Mouse (Mus musculus): ENCODE results near the gene Alppl2.

Alppl2 gene

DNA sequence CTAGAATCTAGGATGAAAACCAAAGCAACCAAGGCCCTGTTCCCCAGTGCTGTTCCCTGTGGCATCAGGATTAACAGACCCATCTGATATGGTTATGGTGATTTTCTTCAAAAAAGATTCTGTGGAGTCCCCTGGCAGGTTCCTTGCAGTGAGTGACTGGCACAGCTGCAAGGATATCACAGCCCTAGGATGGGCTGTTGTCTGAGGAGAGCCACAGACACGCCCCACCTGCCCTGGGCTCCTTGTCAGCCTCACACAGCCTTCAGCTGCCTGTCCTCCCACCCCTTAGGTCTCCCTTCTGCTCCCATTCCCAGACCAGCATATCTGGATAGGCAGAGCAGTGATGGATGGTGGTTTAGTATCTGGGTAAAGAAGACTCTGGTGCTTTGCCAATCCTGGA, 39.0 kb downstream of the Alppl2 start:
- DNase-seq (ENCODE audit: inconsistent ontology term), result no peak

DNA sequence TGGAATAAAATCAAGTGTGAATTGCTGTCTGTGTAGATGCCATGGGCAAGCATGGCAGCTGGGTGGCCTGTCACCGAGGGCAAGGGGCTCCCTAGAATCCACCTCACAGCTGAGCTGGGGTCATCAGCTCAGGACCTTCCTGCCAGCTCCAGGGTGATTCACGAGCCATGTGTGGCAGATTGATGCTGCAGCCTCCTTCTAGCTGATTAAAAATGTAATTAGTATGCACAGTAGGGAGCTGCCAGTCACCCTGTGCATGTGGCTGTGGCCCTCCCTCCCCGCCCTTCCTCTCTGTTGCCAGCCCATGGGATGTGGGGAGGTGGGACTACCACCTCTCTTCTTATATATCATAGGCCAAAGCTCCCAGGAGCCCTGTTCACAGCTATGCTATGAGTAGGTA, 39.7 kb downstream of the Alppl2 start:
- no peak for DNase-seq (ENCODE audit: inconsistent ontology term)

DNA sequence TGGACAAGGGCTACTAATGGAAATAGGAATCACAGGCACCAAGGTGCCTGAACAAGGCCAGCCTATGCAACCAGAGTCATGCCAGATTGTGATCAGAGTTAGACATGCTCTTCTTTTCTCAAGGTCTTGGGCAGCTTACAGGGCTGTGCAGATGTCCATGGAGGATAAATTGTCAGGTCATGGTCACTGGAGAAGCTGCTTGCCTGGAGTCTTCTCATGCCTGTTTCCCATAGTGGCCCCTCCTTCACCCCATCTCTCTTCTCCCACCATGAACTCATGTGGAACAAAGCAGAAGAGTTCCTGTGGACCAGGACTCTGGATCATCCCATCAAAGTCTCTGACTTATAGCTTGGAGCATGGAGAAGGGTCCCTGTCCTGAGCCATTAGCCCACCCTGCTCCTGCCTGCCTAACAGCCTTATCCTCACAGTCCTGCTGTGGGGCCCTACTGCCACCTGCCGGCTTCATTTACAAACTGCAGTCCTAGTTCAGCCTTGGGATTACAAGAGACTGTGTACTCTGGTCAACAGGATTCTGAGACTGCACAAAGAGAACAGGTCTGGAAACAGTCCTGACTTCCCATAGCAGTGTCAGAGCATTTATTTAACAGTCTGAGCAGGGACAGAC, 47.8 kb downstream of the Alppl2 start:
- DNase-seq (ENCODE audit: inconsistent ontology term), result no peak

DNA sequence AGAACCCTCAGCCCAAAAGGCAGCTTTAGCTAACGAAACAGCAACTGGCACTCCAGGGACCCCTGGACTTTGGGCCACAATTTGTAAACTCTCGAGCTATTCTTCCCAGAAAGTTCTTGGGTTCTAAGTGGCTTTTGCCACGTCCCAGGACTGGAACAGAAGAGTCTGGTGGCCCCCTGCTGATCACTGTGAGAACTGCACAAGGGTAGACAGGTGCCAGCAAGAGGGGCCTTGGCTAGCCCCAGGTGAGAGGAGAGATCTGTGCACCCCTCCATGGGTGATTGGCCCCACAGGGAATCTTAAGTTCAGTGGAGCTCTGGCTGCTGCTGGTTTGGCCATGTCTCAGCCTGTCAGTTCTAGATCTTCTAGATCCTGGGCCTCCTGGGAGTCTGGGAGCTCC, 48.6 kb downstream of the Alppl2 start:
- no peak for DNase-seq (ENCODE audit: inconsistent ontology term)

DNA sequence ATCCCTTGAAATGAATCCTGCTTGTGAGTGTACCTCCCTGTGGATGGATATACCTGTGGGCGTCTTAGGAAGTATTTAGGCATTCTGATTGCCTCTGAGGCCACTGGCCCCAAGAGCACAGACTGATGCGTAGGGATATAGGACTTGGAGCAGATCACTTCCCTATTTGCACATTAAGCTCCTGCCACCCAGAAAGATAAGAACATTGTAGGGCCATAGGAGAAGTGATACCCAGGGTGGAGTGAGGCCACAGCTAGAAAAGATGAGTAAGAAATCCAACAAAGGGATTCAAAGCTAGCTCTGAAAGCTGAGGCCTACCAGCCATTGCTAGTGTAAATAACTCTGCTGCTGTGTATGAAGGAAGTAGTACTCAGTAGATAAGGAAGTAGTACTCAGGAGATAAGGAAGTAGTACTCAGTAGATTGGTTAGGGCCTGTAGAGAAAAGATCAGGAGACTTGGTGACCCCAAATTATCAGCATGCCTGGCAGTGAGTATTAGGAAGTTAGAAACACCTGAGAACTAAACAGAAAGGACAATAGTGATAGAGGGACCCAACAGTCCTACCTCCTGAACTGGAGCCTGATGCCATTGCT, 51.2 kb downstream of the Alppl2 start:
- no peak for DNase-seq (ENCODE audit: inconsistent ontology term)

All from Muller cell, postnatal 12 days (primary cell).